Mouse (Mus musculus): ENCODE results near the gene Sfswap.

Gene Sfswap

DNA sequence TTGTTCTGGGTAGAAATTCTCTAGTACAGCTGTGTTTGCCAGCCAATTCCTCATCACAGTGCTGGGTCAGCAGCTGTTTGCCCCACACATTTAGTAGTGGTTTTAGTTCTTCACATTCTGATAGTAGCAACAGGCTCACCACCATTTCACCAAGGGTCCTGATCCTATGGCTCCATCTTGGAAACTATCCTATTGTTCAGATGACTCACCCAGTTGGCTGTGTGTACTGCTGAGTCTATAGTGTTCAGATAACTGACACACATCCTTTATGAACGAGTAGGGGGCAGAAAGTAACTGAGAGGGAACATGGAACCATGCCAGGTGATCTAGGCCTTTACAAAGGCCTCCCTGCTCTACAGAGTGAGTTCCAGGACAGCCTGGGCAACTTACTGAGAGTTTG is 28.6 kb downstream of the Sfswap start:
- DNase-seq (ENCODE audit: inconsistent ontology term), result peak; percentile 37

DNA sequence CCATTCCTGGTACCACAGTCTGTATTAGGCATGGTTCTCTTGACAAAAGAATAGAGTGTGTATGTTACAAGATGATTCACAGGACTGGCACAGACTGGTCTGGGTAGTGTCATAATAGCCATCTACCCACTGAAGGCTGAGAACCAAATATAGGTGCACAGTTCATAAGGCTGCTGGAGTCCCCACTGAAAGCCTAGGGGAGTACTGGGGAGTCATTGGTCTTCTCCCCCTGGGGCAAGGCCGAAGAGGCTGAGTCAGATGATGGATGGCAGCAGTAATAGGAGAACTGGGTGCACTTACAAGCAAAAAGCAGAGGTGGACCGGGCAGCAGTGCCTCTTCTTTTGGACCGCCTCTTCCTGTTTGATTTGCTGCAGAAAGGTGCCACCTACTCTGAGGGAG is 32.7 kb downstream of the Sfswap start:
- peak; percentile 37 for DNase-seq (ENCODE audit: inconsistent ontology term)

DNA sequence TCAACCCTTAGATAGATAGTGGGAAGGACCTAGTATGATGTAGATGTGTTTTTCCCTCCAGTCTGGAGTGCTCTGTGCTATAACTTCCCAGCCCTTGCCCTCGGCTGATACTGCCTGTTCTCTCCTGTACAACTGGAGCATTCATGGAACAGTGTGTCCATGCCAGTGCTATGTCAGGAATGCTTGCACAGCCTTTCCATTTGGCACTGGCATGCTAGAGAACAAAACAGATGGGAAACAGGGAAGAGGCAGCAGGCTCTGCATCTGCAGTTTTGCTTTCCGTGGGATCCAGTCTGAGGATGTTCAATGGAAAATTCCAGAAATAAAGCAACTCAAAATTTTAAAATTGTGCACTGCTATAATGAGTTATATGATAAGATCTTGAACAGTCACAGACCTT is 33.5 kb downstream of the Sfswap start:
- DNase-seq (ENCODE audit: inconsistent ontology term), result peak; percentile 74

DNA sequence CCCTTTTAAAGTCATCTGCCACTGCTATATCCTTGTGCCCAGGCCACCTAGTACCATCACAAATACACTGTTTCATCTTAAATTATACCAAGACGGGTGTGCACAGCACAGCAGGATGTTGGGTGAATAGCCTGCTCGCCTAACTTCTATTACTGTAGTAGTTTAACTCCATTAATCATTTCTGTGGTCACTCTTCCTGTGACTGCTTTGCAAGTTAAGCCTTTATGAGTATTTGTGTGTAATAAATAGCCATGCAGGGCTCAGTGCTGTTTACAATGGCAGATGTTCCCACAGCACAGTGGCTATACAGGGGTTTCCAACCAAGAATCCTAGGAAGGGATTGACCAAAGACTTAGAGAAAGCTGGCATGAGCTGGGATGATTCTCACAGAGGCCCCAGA is 34.0 kb downstream of the Sfswap start:
- DNase-seq (ENCODE audit: inconsistent ontology term), result no peak

DNA sequence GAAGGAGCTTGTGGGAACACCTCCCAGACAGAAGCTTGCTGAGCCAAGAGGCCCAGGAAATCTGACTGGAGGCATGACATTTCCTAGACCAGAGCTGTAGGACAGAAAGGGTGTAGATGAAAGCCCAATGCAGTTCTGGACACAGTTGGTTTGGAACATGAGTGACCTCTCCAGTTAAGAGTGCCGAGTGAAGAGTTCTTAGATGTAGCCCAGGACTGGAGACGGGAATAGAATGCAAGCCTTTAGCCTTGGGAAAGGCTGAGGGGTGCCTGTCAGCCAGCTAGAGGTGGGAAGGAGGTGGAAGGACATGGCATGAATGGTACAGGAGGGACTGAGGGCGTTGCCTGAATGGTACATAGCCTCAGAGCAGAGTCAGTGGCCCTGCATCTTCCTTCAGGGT is 34.4 kb downstream of the Sfswap start:
- no peak for DNase-seq (ENCODE audit: inconsistent ontology term)

DNA sequence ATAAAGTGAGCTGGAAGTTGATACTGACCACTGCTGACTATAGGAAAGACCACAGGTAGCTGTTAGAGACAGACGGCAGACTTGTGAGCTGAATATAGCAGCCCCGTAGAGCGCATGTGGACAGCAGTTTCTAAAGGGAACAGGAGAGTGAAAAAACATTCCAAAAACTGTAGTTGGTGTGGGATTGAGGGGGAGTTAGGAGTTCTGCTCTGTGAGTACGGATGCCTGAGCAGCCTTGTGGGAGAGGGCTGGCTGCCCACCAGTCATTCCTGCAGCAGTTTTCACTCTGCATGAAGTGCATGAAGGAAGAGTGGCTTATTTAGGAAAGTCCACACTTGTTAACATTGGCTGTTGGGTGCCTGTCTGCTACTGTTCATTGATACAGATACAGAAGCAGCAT is 37.8 kb downstream of the Sfswap start:
- DNase-seq (ENCODE audit: inconsistent ontology term), result no peak

DNA sequence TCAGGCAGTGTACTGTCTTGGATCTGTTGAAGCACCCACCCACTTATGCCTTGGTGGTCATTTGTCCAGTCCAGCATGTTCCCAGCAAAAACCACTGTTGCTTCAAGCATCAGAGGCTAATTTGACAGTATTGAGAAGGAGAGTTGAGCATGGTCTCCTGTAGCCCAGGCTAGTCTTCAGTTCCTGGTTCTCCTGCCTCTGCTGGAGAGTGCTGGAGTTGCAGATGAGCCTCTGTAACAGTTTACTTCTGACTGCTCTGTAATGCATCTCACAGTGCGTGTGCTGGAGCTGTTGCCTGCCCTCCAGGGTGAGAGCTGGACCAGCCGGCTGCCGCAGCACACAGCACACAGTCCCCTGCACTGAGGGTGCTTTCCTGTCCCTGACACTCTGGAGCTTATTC is 41.2 kb downstream of the Sfswap start:
- no peak for DNase-seq (ENCODE audit: inconsistent ontology term)

DNA sequence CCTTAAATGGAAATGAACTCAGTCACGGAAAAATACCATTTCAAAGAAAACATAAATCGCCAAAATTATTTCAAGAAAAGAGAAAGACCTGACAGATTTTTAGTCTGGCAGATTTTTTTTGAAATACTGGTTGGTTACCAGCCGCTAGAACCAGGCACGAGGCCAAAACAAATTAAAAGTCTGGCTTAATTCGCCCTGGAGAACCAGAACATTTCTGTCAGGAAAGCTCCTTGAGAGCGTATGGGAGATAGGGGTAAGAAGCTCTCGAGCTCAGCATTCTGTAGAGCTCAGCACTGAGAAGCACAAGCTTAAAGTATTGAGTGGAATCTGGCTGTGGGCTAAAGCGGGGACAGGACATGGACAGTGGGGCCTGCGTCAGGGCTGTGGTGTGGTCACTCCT is 44.8 kb downstream of the Sfswap start:
- DNase-seq (ENCODE audit: inconsistent ontology term), result no peak

DNA sequence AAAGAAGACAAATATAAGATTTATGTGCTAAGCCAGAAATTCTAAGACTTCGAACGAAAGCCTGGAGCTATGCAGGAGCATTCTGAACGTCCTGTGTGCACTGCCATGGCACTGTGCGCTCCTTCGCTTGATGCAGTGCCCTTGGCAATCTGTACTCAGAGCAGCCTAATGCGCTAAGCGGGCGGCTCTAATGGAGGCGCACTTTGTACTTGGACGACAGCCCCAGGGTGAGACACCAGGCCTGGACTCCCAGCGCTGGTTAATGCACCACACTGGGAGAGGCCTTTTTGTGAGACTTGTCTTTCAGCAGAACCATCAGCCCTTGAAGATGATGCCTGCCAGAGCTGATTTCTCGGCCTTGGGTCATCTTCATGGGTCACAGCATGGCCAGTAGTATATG is 48.7 kb downstream of the Sfswap start:
- no peak for DNase-seq (ENCODE audit: inconsistent ontology term)

DNA sequence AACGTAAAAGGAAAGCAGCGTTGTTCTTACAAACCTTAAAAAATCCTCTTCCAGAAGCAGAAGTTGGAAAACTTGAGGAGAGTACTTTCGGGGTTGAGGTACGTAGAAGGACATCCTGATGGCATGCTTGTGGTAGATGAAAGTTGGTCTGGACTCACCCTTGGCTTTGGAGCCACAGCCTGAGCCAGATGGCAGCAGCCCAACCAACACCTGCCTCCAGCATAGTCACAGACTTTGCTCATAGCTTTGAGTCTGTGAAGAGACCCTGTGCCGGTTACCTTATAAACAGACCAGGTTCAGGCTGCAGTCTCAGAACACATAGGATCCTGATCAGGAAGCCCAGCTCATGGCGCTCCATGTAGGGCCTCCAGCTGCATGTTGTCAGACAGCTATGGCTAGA is 49.8 kb downstream of the Sfswap start:
- no peak for DNase-seq (ENCODE audit: inconsistent ontology term)

DNA sequence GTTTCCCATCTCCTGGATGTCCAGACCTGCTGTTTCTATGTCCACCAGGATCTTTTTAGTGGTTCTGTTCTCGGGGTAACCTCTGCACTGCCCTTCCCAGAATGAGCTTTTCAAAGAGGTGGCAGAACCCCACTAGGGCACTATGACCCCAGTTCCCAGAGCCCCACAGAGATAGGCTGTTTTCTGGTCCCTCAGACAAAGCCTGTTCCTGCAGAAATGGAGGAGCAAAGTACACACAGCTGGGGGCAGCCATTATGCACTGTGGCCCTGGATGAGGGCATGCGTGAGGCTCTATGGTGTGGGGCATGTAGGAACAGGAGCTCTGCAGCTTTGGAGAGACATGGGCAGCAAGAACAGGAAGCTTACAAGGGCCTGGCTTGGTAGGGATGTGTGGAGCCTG is 51.0 kb downstream of the Sfswap start:
- DNase-seq (ENCODE audit: inconsistent ontology term), result no peak

DNA sequence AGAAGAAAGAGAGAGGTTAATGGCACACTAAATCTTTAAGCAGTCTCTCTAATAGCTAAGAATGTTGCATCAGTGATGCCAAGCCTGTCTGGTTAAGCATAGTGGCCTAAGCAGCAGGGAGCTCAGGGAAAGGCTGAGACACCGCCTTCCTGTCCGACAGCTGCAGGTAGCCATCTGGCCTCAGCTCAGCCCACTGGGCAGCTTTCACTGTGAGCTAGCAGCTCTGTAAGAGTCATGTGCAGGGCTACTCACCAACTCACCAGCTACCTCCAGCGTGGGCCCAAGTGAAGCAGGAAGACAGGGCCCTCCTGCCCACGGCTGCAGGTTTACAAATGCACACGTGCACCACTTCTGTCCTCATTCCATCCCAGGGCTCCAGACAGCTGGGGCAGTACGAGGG is 52.6 kb downstream of the Sfswap start:
- no peak for DNase-seq (ENCODE audit: inconsistent ontology term)

DNA sequence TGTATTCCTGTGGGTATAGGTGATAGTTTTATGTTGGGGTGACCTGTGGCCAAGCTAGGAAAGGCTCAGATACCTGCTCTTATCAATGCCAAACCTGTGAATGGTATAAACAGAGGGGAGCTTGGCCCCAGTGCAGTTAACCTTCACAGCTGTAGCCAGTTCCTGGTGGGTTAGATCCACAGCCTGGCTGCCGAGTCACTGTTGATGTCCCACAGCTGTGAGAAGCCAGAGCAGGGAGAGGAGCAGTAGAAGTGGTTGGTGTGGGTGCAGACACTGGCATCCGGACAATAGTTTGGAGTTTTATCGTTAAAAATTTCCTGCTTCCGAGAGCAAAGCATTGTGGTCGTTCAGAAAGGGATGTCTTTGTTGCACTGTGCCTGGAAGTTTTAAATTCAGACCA is 57.6 kb downstream of the Sfswap start:
- DNase-seq (ENCODE audit: inconsistent ontology term), result peak; percentile 2

DNA sequence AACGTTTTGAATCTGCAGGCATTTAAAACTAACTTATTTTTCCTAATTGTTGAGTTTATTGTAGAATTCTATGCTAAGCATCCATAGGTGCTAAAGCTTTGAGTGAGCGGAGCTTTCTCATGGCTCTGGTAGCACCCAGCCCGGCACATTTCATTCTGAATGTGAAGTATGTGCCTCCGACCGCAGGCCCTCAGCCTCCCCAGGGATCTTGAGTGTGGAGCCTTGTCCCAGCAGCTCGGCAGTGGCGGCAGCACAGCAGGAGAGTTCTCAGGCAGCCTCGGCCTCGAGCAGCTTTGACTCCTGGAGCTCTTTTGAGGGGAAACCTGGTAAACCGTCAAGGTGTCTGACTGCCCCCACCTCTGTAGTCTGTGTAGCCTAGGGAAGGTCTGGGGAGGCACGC is 58.3 kb downstream of the Sfswap start:
- no peak for DNase-seq (ENCODE audit: inconsistent ontology term)

DNA sequence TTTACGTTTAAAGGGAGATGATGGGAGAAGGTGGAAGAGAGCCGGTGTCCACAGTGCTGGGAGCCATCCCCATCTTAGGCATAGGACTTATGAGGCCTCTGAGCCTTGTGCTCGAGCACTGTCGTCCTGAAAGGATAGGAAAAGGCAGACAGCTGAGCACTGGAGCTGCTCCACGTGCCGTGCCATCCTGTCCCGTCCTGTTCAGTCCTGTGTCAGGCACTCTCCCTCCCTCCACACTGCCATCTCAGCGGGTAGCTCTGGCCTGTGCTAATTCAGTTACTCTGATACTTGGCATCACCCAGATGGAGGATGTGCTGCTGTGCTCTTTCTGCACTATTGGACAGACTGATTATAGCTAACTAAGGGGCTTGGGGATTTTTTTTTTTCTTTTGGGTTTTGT is 61.3 kb downstream of the Sfswap start:
- DNase-seq (ENCODE audit: inconsistent ontology term), result no peak

DNA sequence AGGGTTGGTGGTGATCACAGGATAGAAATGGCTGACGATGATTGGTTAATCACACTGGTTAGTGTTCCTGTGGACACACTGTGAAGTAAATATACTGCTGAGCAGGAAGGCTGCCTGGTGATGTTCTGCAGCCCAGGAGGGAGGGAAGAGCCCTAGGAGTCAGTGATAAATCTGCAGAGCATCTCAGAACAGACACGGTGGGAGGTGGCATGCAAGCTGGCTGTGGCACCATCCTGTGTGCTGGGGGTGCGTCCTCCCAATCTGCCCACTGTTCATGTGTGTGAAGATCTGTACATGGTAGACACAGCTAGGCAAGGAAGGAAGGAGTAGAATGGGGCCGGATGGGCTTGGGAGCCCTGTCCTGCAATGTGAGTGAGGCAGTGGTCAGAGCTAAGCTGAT is 67.6 kb downstream of the Sfswap start:
- DNase-seq (ENCODE audit: inconsistent ontology term), result no peak

DNA sequence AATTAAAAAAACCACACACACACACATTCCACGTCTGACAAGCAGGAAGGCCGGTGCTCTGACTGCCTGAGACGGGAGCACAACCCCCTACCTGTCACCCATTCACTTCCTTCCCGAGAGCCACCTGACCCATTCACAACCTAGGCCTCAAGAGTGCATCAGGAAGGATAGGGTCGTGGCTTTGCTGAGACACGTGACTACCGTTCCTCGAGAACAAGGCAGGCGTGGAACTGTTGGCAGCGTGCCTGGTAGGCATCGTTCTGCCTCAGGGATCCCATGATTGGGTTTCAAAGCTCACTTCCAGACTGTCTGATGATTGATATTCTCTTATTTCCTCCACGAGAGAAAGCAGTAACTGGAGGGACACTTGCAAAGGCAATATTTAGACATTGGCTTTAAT is 77.2 kb downstream of the Sfswap start:
- no peak for DNase-seq (ENCODE audit: inconsistent ontology term)

DNA sequence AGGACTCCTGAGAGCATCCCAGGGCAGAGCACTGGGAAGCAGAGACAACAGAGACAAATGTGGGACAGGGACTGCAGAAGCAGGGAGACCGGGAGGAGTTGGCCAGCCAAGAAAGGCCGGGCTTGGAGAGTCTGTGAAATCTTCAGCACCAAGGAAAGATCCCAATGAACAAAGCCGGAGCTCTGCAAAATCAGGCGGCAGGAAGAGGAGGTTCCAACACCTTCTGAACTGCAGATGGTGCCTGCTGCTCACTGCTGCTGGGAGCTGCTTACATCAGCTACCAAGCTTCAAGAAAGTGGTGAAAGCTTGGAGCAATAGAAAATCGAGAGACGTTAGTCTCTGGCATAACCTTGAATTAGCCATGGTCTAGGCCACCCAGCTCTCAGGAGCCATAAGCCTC is 79.0 kb downstream of the Sfswap start:
- DNase-seq (ENCODE audit: inconsistent ontology term), result peak; percentile 5

DNA sequence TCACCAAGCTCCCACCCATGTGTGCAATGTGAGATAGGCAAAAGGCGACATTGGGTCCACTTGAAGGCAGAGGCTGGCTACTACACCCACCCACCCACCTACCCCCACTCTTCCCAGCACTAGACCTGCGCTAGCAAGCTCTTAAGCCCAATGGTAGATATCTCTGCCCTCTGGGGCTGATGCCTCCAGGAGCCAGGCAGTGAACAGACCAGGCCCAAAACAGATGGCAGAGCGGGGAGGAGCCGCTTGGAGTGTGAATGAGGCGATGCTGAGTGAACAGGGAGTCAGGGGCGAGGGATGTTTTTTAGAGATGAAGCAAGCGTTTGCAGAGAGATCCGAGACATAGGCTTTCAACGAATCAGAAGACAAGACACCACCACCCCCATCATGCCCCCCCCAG is 79.6 kb downstream of the Sfswap start:
- no peak for DNase-seq (ENCODE audit: inconsistent ontology term)

DNA sequence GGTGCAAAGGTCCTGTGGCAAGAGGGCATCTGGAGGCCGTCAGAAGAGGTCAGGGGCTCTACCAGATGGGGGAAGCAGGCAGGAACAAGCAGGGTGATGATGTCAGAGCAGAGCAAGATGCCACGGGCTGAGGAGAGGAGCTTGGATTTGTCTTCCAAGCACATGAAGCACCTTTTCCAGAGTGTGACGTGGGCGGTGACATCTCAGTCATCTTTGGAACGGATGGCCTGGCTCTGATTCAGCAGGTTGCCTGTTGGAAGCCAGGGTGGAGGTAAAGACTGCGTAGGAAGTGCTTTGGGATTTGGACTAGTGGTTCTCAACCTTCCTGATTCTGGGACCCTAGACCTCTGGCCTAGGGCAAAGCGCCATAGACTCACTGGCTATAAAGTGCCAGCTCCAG is 80.0 kb downstream of the Sfswap start:
- DNase-seq (ENCODE audit: inconsistent ontology term), result no peak

DNA sequence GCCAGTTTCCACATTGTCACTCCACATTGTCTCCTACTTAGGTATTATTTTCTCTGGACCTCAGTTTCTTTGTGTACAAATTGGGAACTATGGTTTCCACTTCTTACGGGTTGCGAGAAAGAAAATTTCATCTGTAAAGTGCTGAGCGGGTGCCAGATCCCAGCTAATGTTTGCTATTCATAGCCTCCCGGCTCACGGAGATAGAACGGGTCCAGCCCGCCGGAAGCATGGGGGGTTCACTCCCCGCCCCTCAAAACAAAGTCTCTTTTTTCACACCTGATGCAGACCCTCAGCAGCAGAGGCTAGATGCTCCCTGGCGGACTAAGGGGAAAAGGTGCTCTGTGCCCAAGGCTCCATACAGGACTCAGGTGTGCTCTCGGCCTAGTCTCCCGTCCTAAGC is 82.3 kb downstream of the Sfswap start:
- DNase-seq (ENCODE audit: inconsistent ontology term), result no peak

DNA sequence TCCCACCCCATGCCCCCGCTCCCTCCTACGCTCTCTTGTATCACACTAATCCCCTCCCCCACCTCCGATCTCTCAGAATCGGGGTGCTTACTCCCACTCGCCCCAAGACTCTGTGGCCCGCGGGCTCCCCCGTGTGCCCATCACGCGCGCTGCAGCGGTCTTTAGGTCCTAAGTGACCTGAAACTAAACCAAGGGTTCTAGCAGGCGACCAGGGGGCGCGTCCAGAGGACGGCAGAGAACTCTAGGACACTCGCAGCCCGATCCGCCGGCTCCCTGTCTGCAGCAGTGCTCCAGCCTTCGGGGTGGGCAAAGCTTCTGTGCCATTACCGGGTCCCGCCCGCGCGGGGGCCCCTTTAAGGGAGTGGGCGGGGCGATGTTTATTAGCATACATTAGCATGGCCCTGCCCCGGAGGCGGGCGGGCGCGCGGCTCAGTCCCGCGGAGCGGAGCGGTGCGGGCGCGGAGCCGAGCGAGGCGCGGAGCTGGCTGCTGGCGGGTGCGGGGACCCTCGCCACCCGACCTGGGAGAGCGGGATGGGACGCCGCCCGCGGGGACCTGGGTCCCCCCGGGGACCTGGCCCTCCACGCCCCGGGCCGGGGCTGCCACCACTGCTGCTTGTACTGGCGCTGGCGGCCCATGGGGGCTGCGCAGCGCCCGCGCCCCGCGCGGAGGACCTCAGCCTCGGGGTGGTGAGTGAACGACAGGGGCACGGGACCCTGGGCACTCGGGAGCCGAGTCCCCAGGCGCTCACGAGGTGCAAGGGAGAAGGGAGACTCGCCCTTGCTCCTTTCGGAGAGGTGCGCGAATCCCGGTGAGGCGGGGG is 83.0 kb downstream of the Sfswap start, which contains the start of gene Mmp17:
TSS of gene Mmp17 (plus strand) at position 409 of the 822 bp plus-strand sequence.
- DNase-seq (ENCODE audit: inconsistent ontology term), result peak; percentile 89

DNA sequence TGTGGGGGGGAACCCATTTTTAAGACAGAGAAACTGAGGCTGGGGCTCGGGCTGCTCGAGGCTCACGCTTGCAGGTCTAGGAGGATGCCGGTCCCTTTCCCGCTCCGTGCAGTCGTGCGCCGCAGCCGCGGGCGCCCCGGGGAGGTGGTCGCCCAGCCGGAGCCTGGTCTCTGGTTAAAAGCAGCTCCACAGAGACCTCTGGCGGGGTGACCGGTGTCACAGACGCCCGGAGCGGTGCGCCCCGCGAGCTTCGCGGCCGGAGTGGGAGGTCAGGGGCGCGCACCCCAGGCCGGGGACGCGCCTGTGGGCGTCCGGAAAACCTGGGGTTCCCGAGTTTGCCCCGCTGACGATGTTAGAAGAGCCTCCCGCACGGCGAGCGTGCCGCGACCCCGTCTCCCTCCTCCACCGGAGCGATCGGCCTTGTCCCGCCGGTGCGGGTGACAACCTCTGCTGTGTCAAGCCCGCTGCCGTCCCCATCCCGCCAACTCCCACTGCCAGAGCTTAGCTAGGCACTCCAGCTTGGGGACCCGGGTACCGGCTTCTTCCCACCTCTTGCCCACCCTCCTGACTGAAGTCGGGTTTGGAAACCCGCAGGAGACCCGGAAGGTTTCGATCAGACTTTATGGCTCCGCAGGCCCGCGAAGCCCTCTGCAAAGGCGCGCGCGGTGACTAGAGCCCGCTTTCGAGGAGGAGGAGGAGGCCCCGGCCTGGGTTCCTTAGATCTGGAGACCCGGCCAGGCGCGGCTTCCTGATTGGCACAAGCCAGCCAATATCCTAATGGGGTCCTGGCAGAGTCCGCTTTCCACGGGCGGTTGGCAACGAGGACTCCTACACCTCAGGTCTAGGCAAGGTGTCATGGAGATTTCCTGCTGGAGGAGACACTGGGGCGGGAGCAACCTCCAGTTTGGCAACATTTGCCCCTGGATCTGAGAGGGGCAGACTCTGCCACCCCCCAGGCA is 83.8 kb downstream of the Sfswap start:
- DNase-seq (ENCODE audit: inconsistent ontology term), result peak; percentile 38
